Mouse (Mus musculus) spleen, adult 2 months (tissue): ENCODE data around the gene Ppp2r5a. TPM values are rescaled to one million over a fixed set of nuclear protein-coding genes. Genes with fewer than 3 reads are reported as not detected.

Experiments
- DNase-seq, 2 experiments: peaks; one replicate each; pipeline versions ENCODE4 v3.0.0 to v3.0.0-alpha.2; 2012 to 2021; ENCODE audit warnings: low spot score in 2 of 2, low read depth in 1 of 2
- H3K27ac ChIP-seq: fragments of 200-500 bp; 2 replicates; pipeline ENCODE4 v1.5.1; 2012; ENCODE audit warnings: low read length, inconsistent platforms; ENCODE audit not compliant: insufficient read depth
- H3K27me3 ChIP-seq: fragments of 200-500 bp; 2 replicates; pipeline ENCODE4 v1.6.1; 2012; ENCODE audit warnings: mild to moderate bottlenecking, moderate library complexity, low read length, inconsistent platforms; ENCODE audit not compliant: control insufficient read depth, insufficient read depth
- H3K36me3 ChIP-seq: fragments of 200-500 bp; 2 replicates; pipeline ENCODE4 v1.6.1; 2012; ENCODE audit warnings: mild to moderate bottlenecking, low read length, inconsistent platforms; ENCODE audit not compliant: control insufficient read depth, insufficient read depth
- H3K4me1 ChIP-seq: fragments of 200-500 bp; 2 replicates; pipeline ENCODE4 v1.6.1; 2011; ENCODE audit warnings: inconsistent platforms; ENCODE audit not compliant: control insufficient read depth, insufficient read depth, insufficient read length
- H3K4me3 ChIP-seq: fragments of 200-500 bp; 2 replicates; pipeline ENCODE4 v1.5.1; 2011; ENCODE audit warnings: mild to moderate bottlenecking, inconsistent platforms; ENCODE audit not compliant: insufficient read depth, insufficient read length; ENCODE audit errors: extremely low read depth
- CTCF ChIP-seq: fragments of 200-500 bp; IDR thresholded peaks from 2 replicates; pipeline ENCODE4 v1.5.1; 2011; ENCODE audit warnings: mild to moderate bottlenecking, inconsistent platforms; ENCODE audit not compliant: insufficient read depth, insufficient read length, insufficient replicate concordance; ENCODE audit errors: extremely low read depth
- POLR2A ChIP-seq: fragments of 200-500 bp; IDR thresholded peaks from 2 replicates; pipeline ENCODE4 v1.6.1; 2011; ENCODE audit warnings: low read depth, low read length, inconsistent platforms
- WGBS: fragments of 180-500 bp; shearing (Covaris S2); methylation state at CpG from one replicate; pipeline ENCODE4 v1.1.7; 2018; 5-methylcytosine and 5-hydroxymethylcytosine counted together
- polyA plus RNA-seq: library from polyadenylated mRNA; depleted of rRNA; stranded (reverse); fragments of >200 nt; gene quantifications from 2 replicates; pipeline ENCODE4 v1.2.3, GENCODE M21; 2012

Gene Ppp2r5a
- polyA plus RNA-seq, 1 experiment: 49.2 TPM

GRCm38 (mm10) chr1:191407246-191407645, 4.2 kb upstream of the Ppp2r5a start:
- no peak for DNase-seq
- no peaks in the 10 kb centered on the region for H3K27me3 ChIP-seq
- peaks cover 3% of the 10 kb centered on the region; the same call in 1 of the 2 replicates for H3K4me1 ChIP-seq
- no peak overlapping the region for H3K4me3 ChIP-seq
- H3K36me3 ChIP-seq: no peaks in the 10 kb centered on the region
- TF ChIP-seq POLR2A (no peak), CTCF (no peak)
- 79% methylated on average over 12 of the region's 12 CpGs for WGBS
- no peak overlapping the region for H3K27ac ChIP-seq

DNA sequence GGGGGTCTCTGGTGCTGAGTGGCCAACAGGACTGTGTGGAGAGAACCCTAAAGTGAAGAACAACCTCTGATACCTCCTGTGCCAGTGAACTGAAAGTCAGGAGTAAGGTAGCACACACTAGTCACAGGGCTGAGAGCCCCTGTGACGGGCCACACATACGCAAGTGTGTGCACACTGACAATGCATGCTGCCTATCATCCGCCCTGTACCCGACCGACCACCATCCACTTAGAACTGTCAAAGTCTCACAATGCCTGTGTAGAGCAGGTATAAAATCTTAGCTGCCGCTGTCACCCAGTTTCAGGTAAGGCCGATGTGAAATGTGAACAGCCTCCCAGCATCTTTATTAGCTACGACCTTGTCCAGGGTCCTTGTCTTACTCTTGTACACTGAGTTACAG, 3.4 kb upstream of the Ppp2r5a start:
- Histone ChIP-seq H3K4me3 (no peak overlapping the region), H3K36me3 (no peaks in the 10 kb centered on the region), H3K27me3 (no peaks in the 10 kb centered on the region), H3K27ac (no peak overlapping the region), H3K4me1 (peaks cover 3% of the 10 kb centered on the region; the same call in 1 of the 2 replicates)
- no peak for DNase-seq
- 93% methylated on average over 8 of the region's 8 CpGs for WGBS
- no peak for TF ChIP-seq POLR2A
- no peak for TF ChIP-seq CTCF

DNA sequence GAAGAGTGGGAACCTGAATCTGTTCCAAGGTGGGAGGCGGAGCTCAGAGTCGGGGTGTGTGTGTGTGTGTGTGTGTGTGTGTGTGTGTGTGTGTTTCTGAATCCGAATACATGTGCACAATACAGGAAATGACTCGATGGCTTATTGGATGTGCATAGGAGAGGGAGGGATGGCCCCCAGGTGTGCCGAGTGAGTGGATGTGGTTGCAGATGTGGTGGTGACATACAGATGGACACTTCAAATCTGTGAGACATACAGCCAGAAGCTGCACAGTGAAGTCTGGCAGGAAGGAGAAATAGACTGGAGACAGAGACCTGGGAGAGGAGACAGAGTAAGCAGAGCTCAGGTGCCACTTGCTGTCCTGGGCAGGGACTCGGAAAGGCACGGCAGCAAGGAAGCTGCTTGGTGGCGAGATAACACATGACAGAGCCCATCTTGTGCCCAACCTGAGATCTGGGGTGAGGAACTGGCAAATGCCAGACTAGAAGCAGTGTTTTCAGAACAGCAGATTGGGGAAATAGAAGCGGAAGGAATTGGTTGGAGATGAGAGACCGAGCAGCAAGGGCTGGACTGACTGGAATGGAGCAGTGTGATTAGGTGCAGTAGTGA, 1.8 kb upstream of the Ppp2r5a start:
- Histone ChIP-seq H3K4me1 (peaks cover 3% of the 10 kb centered on the region; the same call in 1 of the 2 replicates), H3K27ac (no peak overlapping the region), H3K27me3 (no peaks in the 10 kb centered on the region), H3K4me3 (no peak overlapping the region), H3K36me3 (no peaks in the 10 kb centered on the region)
- TF ChIP-seq POLR2A: no peak
- DNase-seq: no peak
- WGBS: 52% methylated on average over 10 of the region's 10 CpGs

- TF ChIP-seq POLR2A (no peak), CTCF (peak; percentile 17; the same call in 1 of the 2 replicates)
- H3K36me3 ChIP-seq: no peaks in the 10 kb centered on the region
- no peaks in the 10 kb centered on the region for H3K27me3 ChIP-seq
- 55% methylated on average over 1 of the region's 1 CpGs for WGBS
- no peak overlapping the region for H3K27ac ChIP-seq
- peaks cover 3% of the 10 kb centered on the region; the same call in 1 of the 2 replicates for H3K4me1 ChIP-seq
- DNase-seq: no peak
- no peak overlapping the region for H3K4me3 ChIP-seq
Observed at GRCm38 (mm10) chr1:191404301-191404700, 1.2 kb upstream of the Ppp2r5a start.

DNA sequence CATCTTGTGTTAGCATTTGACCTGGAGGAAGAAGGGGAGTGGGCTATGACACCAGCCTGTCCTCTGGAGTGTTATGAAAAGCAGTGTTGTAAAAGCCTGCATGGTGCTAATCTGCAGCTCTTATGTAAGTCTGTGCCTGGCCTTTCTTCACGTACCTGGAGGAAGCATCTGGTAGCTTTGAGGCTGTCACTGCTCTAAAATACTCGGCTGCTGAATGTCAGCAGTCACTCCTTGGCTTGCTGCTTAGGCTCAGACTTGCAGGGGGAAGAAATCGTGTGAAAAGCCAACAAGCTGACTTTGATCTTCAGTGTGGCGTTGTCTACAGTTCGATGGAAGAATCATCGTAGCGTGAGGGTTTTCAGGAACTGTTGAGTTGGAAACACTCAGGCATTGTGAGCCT, 566 bp downstream of the Ppp2r5a start:
- no peak for TF ChIP-seq CTCF
- no peak for TF ChIP-seq POLR2A
- no peak for DNase-seq
- Histone ChIP-seq H3K4me3 (no peak overlapping the region), H3K27ac (peak overlapping the region; percentile 24), H3K36me3 (no peaks in the 10 kb centered on the region), H3K4me1 (peaks cover 3% of the 10 kb centered on the region), H3K27me3 (no peaks in the 10 kb centered on the region)
- WGBS: 24% methylated on average over 7 of the region's 7 CpGs

DNA sequence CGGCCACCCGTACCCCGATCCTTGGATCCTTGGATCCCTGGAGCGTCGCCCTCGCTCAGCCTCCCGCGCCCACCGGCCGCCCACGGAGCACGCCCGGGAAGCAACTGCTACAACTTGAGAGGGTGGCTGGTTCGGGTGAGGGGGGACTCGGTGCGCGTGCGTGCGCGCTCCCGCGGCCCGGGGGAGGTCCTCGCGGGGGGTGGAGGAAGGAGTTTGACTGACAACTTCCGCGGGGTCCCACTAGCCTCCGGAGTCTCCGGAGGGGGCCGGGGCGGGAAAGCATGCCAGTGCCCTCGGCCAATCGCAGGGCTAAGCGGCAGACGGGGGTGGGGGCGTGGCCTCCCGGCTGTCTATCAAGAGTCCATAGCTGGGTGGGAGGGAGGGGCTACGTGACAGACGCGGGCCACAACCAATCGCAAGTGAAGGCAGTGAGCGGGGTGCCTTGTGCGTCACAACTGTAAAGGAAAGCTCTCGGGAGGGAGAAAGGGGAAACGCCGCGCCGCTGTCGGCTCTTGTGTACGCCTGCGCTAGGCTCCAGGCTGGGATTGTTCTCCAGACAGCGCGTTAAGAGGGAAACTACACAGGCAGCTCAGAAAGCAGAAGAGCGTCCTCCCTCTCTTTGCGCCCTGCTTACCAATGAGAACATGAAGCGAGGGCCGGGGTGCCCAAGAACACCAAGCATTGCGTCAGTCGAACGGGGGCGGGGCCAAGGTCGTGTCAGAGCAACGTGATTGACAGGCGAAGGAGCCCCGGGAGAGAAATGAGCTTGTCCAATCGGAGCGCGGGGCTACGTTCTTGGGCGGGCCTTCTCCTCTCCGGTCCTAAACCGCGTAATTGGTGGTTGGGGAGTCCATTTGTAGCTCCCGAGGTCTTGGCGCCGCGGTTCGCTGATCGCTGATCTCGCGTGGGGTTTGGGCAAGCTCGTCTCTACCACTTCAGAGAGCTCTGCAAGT, 5.9 kb downstream of the Ppp2r5a start:
- Histone ChIP-seq H3K27ac (peak overlapping the region; percentile 100), H3K27me3 (0 out of 2 replicates have a peak, but pooled peaks cover 2% of the 10 kb centered on the region), H3K36me3 (no peaks in the 10 kb centered on the region), H3K4me1 (peaks cover 8% of the 10 kb centered on the region; the same call in 1 of the 2 replicates), H3K4me3 (peak overlapping the region; percentile 84)
- DNase-seq: peak; percentile 99
- 1% methylated on average over 82 of the region's 82 CpGs for WGBS
- TF ChIP-seq CTCF: no peak
- peak; percentile 93 for TF ChIP-seq POLR2A
